Mouse (Mus musculus): Measurements from ENCODE around the gene Gcc2.
A peak's percentile ranks its signal among the peaks of the same experiment; 100 is the strongest.
"Not testable (repeated sequence)": the region's sequence is repeated elsewhere in the genome, so short reads cannot be mapped to it uniquely, and the experiment has no call there.

The Gcc2 gene

DNA sequence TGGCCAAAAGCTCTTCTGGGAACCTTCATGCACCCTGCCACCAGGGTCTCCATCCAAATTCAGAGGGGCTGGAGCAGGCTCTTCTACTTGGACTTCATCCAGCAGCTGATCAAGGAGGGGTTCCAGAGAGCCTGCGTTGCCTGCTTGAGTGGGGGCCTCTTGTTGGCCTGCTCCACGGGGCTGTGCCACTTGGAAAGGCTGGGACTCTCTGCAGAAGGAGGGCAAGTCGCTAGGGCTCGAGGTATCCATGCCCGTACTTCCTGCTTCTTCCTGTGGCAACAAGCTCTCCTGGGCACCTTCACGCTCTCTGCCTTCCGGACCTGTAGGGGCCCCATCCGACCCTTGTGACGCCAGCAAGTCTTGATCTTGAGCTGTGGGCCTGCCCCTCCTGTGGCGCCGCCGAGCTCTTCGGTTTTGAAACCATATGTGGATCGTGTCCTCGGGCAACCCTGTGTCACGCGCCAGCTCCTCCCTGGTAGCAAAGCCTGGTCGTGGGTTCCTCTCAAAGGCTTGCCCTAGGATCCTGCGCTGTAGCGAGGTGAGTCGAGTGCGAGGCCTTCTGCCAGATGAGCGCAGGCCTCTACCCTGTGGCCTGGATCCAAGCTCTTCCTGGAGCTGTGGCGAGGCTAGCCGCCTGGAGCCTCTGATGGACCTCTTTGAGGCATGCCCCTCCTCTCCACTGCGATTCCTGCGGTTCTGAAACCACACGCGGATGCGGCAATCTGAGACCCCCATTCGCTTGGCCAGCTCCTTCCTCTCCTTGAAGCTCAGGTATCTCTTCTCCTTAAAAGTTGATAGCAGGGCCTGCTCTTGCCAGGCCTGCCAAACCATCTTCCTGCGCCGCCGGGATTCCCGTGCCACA lies 23.3 kb upstream of the Gcc2 start:
- peak; percentile 78 for DNase-seq (ENCODE audit: low spot score)

DNA sequence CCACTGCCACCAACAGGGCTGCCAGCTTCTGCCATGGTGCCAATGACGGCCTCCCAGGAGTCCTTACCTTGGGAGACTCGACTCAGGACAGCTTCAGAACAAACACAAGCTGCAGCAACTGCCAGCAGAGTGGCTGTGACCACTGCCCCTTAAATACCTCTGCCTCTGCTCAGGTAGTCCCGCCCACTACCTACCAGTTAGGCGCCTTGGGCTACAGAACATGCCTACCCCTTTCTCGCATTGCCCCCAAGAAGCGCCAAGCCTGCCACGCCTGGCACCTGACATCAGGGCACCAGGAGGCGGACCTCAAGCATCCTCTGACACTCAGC lies 22.7 kb upstream of the Gcc2 start, which contains the start of gene Duxf3:
Duxf3 (minus strand) TSS at position 35 of the 329 bp plus-strand sequence.
- DNase-seq (ENCODE audit: low spot score): not testable (repeated sequence)

DNA sequence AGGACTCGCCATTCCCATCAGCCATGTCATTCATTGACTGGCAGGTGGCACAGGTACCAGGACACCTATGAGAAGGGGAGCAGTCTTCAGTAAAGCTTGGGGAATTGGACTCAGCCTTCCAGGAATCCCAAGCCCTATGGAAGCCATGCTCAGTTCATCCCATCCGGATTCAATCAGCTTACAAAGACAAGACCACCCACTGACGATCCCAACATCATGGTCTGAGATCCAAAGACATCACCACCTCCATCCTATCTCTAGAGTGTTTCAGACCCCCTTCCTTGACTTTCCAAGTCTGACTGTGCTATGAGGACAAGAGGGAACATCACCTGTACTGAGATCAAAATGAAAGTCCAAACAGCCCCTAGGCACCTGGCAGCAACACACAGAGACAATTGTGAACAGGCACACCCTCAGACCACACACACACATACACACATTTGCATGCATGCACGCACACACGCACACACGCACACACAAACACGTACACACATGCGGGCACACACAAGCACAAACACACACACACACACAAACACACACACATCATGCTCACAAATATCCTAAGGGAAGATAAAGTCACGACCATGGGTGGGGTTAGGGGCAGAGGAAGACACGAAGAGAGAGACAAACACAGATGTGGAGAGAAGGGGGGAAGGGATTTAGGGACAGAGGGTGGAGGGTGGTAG lies 22.1 kb upstream of the Gcc2 start:
- not testable (repeated sequence) for DNase-seq (ENCODE audit: low spot score)

DNA sequence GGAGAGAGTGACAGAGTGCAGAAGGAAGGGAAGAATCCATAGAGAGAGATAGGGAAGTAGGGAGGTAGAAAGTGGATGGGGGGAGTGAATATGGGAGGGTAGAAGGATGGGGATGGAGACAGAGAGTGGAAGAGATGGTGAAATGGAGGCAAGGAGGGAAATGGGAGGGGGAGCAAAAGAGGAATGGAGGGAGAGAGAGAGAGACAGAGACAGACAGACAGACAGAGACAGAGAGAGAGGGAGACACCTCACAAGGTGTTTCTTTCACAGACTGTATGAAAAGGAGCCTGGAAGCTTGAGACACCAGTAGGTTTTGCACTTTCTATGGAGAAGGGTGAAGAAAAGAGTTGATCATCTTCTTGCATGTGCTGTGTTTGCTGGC lies 21.6 kb upstream of the Gcc2 start:
- not testable (repeated sequence) for DNase-seq (ENCODE audit: low spot score)

DNA sequence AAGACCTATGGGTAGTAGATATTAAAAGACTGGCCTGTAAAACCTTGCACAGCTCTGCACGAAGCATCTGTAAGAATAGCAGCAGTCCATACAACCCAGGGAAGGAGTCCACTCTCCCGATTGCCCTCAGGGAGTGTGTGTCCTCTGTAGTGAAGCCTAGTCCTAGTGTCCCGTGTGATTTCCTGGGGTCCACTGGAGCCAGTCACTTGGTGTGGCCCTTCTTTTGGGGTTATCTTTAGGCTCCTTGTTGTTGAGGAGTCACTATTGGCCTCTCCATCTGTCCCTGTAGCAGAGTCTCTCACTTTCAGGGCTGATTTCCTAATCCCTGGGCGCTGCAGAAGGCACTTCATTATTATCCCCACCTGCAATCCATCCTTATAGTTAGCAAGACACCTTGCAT lies 20.3 kb upstream of the Gcc2 start:
- not testable (repeated sequence) for DNase-seq (ENCODE audit: low spot score)

DNA sequence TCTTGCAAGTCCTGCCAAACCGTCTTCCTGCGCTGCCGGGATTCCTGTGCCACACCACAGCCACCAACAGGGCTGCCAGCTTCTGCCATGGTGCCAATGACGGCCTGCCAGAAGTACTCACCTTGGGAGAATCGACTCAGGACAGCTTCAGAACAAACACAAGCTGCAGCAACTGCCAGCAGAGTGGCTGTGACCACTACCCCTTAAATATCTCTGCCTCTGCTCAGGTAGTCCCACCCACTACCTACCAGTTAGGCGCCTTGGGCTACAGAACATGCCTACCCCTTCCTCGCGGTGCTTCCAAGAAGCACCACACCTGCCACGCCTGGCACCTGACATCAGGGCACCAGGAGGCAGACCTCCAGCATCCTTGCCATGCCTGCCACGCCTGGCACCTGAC lies 18.7 kb upstream of the Gcc2 start, which contains the start of gene Gm4981:
Gm4981 (minus strand) TSS at position 89 of the 400 bp plus-strand sequence.
- DNase-seq (ENCODE audit: low spot score): no peak

DNA sequence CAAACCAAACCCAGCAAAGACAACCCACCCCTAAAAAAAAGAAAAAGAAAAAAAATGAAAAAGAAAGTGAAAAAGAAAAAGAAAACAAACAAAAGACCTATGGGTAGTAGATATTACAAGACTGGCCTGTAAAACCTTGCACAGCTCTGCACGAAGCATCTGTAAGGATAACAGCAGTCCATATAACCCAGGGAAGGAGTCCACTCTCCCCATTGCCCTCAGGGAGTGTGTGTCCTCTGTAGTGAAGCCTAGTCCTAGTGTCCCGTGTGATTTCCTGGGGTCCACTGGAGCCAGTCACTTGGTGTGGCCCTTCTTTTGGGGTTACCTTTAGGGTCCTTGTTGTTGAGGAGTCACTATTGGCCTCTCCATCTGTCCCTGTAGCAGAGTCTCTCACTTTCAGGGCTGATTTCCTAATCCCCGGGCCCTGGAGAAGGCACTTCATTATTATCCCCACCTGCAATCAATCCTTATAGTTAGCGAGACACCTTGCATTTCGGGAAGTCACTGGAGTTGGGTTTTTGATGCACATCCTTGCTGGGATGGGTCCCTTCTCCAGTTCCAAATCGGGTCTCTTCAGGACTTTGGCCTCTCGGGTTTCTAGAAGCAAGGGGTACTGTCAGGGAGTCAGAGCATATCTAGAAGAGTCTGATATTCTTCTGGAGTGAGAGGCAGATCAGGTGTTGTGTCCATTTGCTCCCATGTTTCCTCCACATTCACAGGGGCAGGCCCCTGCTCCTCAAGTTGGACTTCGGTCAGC lies 16.1 kb upstream of the Gcc2 start:
- peak; percentile 59 for DNase-seq (ENCODE audit: low spot score)

DNA sequence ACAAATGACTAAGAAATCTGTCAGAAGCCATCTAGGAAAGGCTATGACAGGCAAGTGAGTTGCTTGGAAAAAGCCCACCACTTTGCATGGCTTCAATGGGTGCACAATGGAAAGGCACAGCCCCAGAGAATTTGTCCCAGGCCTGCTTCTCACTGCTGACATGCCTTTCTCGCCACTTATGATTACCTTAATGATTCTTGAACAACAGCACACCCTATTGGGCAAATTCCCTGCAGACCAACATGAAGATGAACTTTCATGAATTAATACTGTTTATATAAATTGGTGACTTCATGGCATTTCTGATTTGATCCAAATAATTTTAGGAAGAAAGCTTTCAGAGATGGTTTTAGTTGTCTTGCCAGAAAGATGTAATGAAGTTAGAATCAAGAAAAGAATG lies 5.8 kb upstream of the Gcc2 start:
- no peak for DNase-seq (ENCODE audit: low spot score)

DNA sequence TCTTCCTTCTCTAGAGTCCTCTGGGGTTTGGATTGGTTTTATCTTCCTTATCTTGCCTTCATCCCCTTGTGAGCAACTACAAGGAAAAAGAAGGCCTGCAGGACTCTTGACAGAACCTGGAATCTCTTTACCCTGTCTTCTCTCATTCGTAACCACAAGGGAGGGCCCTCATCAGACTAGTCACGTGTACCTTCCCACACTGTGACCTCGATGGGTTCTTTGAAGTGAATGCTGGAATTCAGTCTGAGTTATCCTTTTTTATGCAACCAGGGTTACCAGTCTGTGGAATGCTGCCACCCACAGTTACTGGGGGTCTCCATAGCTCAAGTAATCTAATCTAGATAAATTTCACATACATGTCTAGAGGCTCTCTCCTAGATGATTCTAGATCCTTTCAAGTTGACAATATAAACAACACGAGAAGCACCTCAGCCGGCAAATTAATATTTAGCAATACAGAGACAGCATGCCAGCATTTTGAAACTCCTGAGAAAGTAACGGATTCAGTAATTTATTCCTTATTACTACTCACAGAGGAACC lies 592 bp upstream of the Gcc2 start:
- no peak for DNase-seq (ENCODE audit: low spot score)

DNA sequence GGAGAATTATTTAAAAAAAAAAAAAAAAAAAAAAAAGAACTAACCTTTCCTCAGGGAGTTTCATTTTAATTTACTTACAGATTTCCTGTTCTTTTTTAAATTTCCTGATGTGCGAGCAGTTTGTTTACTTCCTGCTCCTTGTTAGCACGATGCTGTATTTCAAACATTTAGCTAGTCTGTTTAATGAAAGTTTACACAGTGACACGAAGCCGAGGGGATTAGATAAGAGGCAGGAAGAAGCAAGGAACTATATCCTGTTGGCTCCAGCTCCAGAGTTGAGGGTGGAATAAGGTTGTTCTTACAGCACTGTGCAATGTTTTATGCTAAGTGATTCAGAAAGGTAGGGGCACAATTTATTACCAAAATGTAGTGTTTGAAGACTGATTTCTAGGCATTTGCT lies 657 bp downstream of the Gcc2 start:
- no peak for DNase-seq (ENCODE audit: low spot score)

DNA sequence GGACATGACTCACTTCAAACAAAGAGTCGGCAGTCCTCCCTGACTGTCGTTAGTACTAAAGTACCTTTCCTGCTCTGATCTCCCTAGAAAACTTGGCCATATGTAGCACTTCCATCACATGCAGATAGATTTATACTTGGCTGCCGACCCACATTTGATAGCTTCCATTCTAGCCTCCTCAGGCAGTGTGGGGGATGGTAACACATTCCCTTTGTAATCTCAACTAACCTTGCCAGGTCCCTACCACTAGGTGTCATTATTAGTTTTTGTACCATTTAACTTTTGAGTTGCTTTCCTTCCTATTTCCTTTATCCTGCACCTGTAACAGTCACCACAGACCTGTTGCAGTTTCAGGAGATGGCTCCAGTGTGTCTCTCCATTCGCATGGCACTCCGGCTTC lies 3.2 kb downstream of the Gcc2 start:
- no peak for DNase-seq (ENCODE audit: low spot score)

DNA sequence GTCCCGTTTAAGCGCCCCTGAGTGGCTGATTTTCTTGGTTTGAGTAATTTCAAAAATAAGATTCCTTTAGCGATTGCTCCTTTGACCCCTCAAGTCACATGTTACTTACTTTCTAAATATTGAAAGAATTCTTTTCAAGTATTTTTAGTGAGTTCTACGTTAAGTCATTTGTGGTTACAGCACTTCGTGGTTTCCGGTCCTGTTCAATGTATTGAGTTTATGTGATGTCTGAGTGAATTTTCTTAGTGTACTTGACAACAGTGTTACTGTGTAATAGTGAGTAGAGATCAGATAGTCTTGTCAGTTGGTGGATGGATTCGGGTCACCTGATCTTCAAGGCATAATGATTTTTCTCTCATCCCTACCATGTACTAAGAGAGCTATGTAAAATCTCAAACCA lies 26.9 kb downstream of the Gcc2 start:
- DNase-seq (ENCODE audit: low spot score): no peak

DNA sequence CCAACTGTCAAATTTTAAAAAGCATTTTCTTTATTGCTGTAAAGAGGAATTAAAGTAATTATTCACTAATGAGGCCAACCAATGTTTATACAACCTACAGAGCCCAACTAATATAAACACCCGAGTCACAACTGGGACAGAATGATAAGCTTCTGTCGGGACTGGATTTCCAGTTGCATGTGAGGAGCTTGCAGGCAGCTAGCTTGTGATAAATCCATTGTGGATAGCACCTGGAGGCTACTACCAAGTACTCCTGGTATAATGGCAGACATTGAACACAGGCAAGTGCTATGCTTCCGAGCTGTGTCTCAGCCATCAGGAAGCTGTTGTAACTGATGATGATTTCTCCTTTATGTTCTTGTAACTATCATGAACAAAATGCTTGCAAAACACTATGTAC lies 35.4 kb downstream of the Gcc2 start:
- DNase-seq (ENCODE audit: low spot score): no peak

DNA sequence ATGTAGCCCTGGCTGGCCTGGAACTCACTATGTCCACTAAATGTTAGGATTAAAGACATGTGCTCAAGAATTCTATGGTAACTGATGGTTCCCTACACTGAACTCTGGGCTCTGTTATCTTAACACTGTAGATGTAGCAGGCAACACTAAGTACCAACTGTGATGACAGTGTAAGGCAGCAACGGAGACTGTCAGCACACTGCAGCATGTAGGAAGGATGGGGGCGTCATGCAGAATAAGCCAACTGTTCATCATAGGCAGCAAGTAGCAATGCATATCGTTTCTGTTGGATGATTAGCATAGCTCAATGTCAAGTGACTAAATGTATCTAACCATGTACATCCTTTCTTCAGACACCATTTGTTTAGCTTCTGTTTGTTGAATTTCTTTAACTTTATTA lies 38.9 kb downstream of the Gcc2 start:
- DNase-seq (ENCODE audit: low spot score): peak; percentile 39

DNA sequence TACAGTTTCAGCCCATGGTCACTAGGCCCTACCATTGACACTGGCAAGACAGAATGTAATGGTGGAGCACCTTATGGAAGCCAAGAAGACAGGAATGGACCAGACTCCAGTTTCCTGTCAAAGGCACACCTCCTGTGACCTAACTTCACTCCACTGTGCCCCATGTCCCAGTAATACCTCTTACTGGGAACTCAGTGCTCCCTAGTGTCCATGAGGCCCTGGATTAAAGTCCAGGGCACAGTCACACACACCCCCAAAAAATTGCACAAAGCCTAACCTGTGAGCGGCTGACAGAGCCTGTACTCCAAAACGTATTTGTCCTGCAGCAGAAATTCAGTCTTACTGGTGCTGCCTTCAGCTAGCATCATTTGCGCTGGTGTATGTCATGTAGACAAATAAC lies 40.3 kb downstream of the Gcc2 start:
- DNase-seq (ENCODE audit: low spot score): no peak

DNA sequence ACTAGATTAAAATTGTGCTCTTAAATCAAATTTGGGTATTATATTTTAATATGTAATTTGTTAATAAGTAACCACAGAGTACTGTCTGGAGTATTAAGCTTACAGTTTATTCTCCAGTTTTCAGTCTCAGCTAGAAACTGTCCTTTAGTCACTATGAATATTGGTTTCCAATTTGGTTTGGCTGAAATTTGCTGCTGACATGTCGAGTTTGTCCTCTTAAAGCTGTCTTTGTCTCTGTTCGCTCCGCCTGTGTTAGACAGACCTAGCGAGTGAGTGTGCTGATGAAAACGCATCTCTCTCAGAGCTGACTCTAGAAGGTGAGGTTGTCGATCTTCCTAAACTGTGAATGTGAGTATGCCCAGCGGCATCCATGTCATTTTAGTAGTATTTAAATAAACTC lies 49.7 kb downstream of the Gcc2 start:
- DNase-seq (ENCODE audit: low spot score): no peak

DNA sequence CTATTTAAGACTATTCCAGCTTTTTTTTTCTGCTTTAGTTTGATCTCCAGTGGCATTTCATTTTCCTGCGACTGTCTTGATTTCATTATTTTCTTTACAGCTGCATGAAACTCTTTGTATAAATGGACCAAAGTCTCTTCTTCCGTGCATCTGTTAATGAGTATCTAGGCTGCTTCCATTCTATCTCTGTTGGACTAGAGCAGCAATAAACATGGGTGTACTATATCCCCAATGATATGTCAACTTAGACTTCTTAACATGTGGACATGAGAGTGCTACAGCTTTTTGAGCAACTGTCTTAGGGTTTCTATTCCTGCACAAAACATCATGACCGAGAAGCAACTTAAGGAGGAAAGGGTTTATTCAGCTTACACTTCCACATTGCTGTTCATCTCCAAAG lies 51.6 kb downstream of the Gcc2 start:
- DNase-seq (ENCODE audit: low spot score): no peak

DNA sequence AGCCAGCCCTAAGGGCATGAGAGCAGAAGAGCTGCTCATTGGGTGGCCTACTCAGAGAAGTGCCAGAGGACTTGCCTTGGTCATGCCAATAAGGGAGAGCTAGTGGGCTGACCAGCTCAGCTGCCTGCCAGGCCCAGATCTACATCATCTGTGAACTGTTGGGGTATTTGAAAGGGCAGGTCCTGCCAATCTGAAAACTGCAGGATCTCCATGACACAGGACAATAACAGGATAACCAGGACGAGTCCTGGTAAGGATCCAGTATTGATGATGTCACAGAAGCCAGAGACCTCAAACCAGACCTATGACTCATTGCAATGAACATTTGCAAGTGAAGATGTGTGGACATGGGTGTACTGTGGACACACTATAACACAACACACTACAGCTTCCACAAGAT lies 55.5 kb downstream of the Gcc2 start:
- no peak for DNase-seq (ENCODE audit: low spot score)

DNA sequence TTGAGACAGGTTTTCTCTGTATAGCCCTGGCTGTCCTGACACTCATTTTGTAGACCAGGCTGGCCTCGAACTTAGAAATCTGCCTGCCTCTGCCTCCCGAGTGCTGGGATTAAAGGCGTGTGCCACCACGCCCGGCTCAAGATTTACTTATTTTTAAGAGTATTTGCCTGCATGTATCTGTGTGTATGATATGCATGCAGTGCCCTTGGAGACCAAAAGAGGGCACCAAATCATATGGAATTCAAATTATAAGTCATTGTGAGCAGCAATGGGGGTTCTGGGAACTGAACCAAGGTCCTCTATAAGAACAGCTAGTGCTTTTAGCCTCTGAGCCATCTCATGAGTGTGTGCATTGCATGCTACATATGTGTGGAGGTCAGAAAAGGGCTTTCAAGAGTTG lies 57.6 kb downstream of the Gcc2 start:
- DNase-seq (ENCODE audit: low spot score): no peak

DNA sequence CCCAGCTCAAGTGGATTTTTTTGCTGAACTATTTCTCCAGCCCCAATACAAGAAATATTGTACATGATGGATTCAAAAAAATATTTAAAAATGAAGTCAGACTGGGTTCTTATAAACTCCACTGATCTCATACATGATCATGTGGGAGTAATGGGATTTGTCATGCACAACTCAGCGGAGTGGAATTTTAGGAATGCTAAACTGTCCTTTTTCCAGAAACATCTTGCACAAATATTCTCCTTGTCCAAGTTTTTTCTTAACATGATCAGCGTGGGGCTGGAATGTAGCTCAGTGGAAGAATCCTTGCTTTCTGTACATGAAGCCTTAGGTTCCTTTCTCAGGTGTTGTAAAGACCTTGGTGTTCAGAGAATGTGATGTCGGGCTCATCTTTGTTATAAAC lies 65.6 kb downstream of the Gcc2 start:
- DNase-seq (ENCODE audit: low spot score): no peak

DNA sequence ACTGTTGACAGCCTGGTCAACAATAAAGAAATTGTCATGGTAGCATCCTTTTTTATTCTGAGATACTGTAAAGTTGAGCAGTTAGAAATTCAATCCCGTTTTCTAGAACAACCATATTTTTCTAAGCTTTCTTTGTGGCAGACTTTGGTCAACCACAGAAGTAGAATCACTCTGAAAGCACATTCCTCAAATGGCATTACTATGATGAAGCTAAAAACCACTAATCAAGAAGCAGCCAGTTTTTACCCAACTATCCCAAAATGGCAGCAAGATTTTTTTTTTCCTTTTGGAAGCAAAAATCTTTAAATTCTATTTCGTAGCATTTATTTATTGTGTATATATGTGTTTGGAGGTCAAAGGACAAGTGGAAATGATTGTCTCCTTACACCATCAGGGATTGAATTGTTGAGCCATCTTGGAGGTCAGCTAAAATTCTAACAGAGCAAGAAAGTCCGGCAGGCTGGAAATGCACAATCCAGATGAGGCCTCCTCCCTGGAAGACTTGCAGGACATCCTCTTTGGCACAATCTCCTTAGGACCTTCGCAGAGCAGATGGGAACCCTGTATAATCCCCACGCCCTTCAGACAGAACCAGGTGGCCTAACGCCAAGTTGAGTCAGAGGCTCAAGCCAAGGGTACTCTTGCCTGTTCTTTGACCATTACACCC lies 67.2 kb downstream of the Gcc2 start:
- no peak for DNase-seq (ENCODE audit: low spot score)

Measured in layer of hippocampus, adult 11-12 months (tissue).